Mouse (Mus musculus) liver, adult 2 months (tissue): ENCODE data around the gene Fcer1g.

ENCODE experiments used
- CTCF ChIP-seq: fragments of 200-500 bp; IDR thresholded peaks from 2 replicates; pipeline ENCODE4 v1.5.1; 2011; ENCODE audit warnings: low read depth, low read length, control low read depth
- POLR2A ChIP-seq: fragments of 200-500 bp; IDR thresholded peaks from 2 replicates; pipeline ENCODE4 v1.6.1; 2011; ENCODE audit warnings: low read length, control low read depth; ENCODE audit not compliant: insufficient read depth; ENCODE audit errors: extremely low read depth

- no peak for TF ChIP-seq POLR2A
- no peak for TF ChIP-seq CTCF
Observed at GRCm38 (mm10) chr1:171272086-171272485, 37.9 kb upstream of the Fcer1g start.
